Mouse (Mus musculus): ENCODE results near the gene Kat8. TPM values are rescaled to one million over a fixed set of nuclear protein-coding genes. Genes with fewer than 3 reads are reported as not detected.
"Not testable (repeated sequence)": the region's sequence is repeated elsewhere in the genome, so short reads cannot be mapped to it uniquely, and the experiment has no call there.

The Kat8 gene
- polyA plus RNA-seq, 1 experiment from 2014 or later = 47.8 TPM

DNA sequence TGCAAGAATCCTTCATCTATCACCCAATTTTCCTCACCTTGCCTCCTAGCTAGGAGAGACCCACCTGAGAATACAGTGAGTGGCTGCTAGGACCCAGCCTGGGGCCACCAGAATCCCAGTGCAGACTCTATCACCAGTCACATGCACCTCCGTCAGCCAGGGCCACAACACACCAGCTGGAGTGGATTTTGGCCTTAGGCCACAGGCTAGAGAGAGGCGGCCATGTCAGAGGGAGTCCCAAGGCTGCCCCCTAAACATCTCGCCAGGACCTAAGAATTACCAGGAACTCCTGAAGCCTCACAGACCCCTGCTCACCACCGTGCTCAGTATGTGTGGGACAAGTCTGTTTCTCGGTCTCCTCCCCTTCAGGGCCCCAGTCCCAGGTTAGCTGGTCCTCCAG lies 21.8 kb downstream of the Kat8 start:
- H3K36me3 ChIP-seq = no peaks in the 10 kb centered on the region
- H3K27me3 ChIP-seq = peaks cover 17% of the 10 kb centered on the region
- no peak overlapping the region for H3K4me3 ChIP-seq
- peaks cover 22% of the 10 kb centered on the region for H3K4me1 ChIP-seq
- H3K9ac ChIP-seq = no peak overlapping the region
- no peaks in the 10 kb centered on the region for H3K9me3 ChIP-seq
- 83% methylated on average over 5 of the region's 5 CpGs for WGBS
- ATAC-seq (ENCODE audit: low FRiP score, low read depth) = no peak
- H3K27ac ChIP-seq = no peak overlapping the region
- H3K4me2 ChIP-seq (replicated peaks) = no peak overlapping the region

DNA sequence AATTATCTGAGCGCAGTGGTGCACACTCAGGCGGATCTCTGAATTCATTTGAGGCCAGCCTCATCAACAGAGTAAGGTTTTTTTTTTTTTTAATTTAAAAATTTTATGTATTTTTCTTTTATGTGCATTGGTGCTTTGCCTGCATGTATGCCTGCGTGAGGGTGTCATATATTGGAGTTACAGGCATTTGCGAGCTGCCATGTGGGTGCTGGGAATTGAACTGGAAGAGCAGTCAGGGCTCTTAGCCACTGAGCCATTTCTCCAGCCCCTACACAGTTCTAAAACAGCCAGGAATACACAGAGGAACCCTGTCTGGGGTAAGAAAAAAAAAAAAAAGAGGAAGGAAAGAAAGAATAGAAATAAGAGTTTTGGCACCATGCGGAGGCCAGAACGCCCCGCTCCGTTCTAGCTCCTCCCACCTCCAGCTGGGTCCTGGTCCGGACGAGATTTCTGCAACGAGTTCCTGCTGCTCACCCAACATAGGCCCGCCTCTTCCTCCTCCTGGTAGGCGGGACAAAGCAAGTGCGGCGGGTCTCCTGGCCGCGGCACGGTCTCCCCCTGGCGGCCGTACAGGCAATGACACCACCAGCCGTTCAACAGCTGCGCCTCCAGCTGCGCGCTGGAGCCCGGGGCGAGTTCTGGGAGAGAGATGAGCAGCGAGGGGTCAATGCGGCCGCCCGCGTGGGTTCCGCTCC lies 22.9 kb downstream of the Kat8 start:
- H3K4me1 ChIP-seq = peaks cover 16% of the 10 kb centered on the region
- WGBS = 6% methylated on average over 32 of the region's 32 CpGs
- H3K27me3 ChIP-seq = peaks cover 6% of the 10 kb centered on the region
- H3K4me2 ChIP-seq (replicated peaks) = peak overlapping the region; percentile 83
- no peaks in the 10 kb centered on the region for H3K9me3 ChIP-seq
- peak; percentile 95 for ATAC-seq (ENCODE audit: low FRiP score, low read depth)
- peak overlapping the region; percentile 39; the same call in 1 of the 2 replicates for H3K27ac ChIP-seq
- no peaks in the 10 kb centered on the region for H3K36me3 ChIP-seq
- H3K4me3 ChIP-seq = peak overlapping the region; percentile 73
- peak overlapping the region; percentile 88 for H3K9ac ChIP-seq

DNA sequence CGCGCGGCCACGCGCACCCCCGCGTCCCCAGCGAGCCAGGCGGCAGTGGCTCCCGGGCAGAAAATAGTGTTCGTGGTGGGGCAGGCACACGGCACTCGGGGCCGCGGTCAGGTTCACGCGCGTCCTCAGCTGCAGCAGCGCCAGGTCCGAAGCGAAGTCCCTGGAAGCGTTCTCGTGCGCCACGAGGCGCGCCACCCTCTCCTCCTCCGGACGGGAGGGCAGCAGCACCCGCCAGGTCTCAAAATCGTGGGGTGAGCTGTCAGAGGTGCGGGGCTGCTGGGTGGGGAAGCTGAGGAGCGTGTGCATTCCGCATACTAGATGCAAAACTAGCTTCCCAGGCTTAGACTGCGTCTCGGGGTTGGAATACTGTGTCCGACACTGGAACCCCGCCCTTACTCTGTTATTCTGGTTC lies 23.4 kb downstream of the Kat8 start:
- Histone ChIP-seq H3K27me3 (no peaks in the 10 kb centered on the region; the same call in 1 of the 2 replicates), H3K27ac (peak overlapping the region; percentile 39; the same call in 1 of the 2 replicates), H3K4me1 (peaks cover 16% of the 10 kb centered on the region), H3K36me3 (no peaks in the 10 kb centered on the region), H3K4me3 (peak overlapping the region; percentile 73), H3K9me3 (no peaks in the 10 kb centered on the region), H3K4me2 (replicated peaks) (peak overlapping the region; percentile 83), H3K9ac (peak overlapping the region; percentile 88)
- ATAC-seq (ENCODE audit: low FRiP score, low read depth) = peak; percentile 62
- 1% methylated on average over 38 of the region's 38 CpGs for WGBS

DNA sequence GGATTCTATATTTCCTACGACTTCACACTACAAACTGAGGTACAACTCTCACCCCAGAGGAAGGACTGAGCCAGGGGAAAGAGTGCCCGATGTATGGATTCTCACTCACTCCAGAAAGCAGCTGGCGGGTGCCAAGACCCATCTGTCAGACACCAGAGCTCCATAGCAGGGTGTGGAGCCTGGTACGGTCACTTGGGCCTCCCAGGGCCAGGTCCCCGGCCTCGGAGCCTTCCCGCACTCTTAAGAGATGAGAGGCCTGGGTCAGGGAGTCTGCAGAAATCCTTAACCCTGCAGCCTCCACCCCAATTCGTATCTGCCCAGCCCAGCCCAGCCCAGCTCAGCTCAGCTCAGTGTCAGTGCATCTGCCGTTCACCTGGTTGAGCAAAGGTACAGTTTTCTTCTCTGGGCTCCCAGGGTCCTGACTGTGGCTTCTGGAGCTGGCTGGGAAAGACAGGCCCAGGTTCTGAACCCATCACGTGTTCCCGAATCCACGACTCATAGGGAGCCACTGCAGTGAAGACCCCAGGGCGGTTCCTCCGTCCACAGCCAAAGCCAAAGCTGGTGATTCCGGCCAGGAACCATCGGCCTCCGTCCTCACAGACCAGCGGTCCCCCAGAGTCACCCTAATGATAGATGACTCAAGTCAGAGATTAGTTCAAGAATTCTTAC lies 24.0 kb downstream of the Kat8 start:
- H3K4me2 ChIP-seq (replicated peaks) = peak overlapping the region; percentile 83
- peaks cover 16% of the 10 kb centered on the region for H3K4me1 ChIP-seq
- peak overlapping the region; percentile 73 for H3K4me3 ChIP-seq
- peak overlapping the region; percentile 88 for H3K9ac ChIP-seq
- ATAC-seq (ENCODE audit: low FRiP score, low read depth) = no peak
- no peak overlapping the region for H3K27ac ChIP-seq
- 57% methylated on average over 18 of the region's 18 CpGs for WGBS
- H3K36me3 ChIP-seq = no peaks in the 10 kb centered on the region
- H3K27me3 ChIP-seq = no peaks in the 10 kb centered on the region
- no peaks in the 10 kb centered on the region for H3K9me3 ChIP-seq

DNA sequence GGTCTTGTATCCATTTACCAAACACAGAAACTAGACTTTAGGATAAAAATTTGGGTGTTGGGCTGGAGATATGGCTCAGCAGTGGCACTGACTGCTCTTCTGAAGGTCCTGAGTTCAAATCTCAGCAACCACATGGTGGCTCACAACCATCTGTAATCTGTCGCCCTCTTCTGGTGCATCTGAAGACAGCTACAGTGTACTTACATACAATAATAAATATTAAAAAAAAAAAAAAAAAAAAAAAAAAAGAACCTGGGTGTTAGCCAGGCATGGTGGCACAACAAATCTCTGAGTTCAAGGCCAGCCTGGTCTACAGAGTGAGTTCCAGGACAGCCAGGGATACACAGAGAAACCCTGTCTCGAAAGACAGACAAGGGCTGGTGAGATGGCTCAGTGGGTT lies 29.8 kb downstream of the Kat8 start:
- 65% methylated on average over 2 of the region's 2 CpGs for WGBS
- not testable (repeated sequence) for H3K4me3 ChIP-seq; H3K27ac ChIP-seq; H3K4me1 ChIP-seq; H3K4me2 ChIP-seq (replicated peaks); H3K36me3 ChIP-seq; H3K9ac ChIP-seq; ATAC-seq (ENCODE audit: low FRiP score, low read depth); H3K9me3 ChIP-seq
- peaks cover 41% of the 10 kb centered on the region for H3K27me3 ChIP-seq

DNA sequence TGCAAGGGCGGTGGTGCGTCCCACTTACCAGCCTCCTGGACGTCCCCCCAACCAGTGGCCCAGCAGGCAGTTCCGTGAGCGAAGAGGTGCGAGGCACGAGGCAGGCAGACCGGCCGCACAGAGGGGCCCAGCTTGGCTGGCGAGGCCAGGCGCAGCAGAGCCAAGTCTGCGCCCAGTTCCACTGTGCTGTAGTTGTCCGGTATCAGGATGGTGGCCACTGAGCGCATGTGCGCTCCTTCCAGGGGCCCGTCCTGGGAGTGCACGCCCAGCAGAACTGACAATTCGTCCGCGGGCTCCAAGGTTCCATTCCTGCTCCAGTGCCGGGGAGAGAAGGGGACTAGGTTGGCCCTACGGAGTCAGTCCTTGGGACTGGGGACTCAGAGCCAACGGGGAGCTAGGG lies 32.3 kb downstream of the Kat8 start:
- peak overlapping the region; percentile 35 for H3K9ac ChIP-seq
- no peaks in the 10 kb centered on the region for H3K36me3 ChIP-seq
- H3K27me3 ChIP-seq = peaks cover 43% of the 10 kb centered on the region
- H3K27ac ChIP-seq = no peak overlapping the region
- H3K4me1 ChIP-seq = peaks cover 5% of the 10 kb centered on the region; the same call in 1 of the 2 replicates
- H3K4me3 ChIP-seq = peak overlapping the region; percentile 18
- H3K4me2 ChIP-seq (replicated peaks) = peak overlapping the region; percentile 42
- WGBS = 8% methylated on average over 23 of the region's 23 CpGs
- ATAC-seq (ENCODE audit: low FRiP score, low read depth) = no peak
- H3K9me3 ChIP-seq = no peaks in the 10 kb centered on the region

DNA sequence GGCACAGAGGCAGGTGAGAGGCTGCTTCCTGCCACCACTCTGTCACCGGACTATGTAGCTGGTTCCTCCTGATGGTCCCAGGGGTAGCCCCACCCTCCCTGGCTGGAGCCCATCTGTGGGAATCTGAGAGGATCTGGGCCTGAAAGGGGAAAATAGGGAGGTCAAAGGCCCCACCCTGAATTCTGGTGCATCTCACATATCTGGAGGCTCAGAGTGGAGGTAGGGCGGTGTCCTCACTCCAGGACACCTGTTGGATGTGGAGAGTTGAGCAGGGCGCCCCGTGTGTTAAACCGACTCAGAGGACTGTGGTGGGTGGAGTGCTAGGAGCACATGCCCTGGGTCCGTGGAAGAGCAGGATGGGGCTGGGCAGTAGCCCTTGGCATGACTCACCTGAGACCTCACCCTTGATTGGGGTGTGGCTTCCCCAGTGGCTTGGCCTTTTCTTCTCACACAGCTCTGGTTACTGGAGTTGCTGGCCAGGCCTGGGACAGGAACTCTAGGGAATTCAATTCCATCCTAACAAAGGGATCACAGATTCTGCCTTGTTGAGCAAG lies 34.2 kb downstream of the Kat8 start, which contains the start of gene Prss36:
Gene Prss36 (minus strand): TSS at position 256 of the 554 bp plus-strand sequence.
- ATAC-seq (ENCODE audit: low FRiP score, low read depth) = no peak
- peaks cover 5% of the 10 kb centered on the region; the same call in 1 of the 2 replicates for H3K4me1 ChIP-seq
- 84% methylated on average over 6 of the region's 6 CpGs for WGBS
- peaks cover 50% of the 10 kb centered on the region for H3K27me3 ChIP-seq
- H3K9me3 ChIP-seq = no peaks in the 10 kb centered on the region
- H3K27ac ChIP-seq = no peak within 1 kb of the TSS
- no peak within 1 kb of the TSS for H3K4me2 ChIP-seq (replicated peaks)
- no peaks in the 10 kb centered on the region for H3K36me3 ChIP-seq
- H3K9ac ChIP-seq = no peak within 1 kb of the TSS
- no peak within 1 kb of the TSS for H3K4me3 ChIP-seq

DNA sequence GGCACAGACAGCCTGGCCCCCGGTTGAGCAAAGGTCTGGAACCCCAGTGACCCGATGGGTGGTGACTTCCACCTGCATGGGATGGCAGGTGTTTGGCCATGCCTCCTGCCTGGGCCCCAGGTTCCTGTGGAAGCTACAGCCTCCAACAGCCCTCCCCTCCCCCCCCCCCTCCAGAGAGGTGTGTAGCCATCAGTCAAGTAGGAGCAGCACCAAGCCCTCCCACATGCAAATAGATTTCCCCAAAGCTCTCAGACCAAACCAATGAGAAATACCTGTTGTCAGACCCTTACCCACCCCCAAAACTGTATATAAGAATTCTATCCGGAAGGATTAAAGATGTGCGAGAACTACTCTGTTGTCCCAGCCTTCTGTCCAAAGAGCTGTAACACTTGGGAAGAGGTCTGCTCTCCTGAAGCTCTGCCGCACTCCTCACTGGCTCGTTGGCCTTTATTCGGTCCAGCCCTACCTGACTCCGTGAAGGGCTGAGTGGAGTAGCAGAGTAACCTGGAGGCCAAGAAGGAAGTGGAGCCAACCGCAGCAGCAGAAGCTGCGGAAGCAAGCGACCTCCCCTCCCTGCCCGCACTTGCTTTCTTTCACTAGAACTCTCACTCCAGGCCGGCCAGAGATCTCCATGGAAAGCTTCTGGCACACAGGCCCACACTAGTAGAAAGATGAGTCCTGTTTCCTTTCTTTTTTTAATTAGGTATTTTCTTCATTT lies 40.7 kb downstream of the Kat8 start:
- H3K4me2 ChIP-seq (replicated peaks) = no peak overlapping the region
- no peak overlapping the region for H3K27ac ChIP-seq
- no peaks in the 10 kb centered on the region for H3K9me3 ChIP-seq
- no peaks in the 10 kb centered on the region for H3K4me1 ChIP-seq
- no peaks in the 10 kb centered on the region for H3K36me3 ChIP-seq
- no peak overlapping the region for H3K4me3 ChIP-seq
- no peak overlapping the region for H3K9ac ChIP-seq
- H3K27me3 ChIP-seq = peaks cover 16% of the 10 kb centered on the region; the same call in 1 of the 2 replicates
- no peak for ATAC-seq (ENCODE audit: low FRiP score, low read depth)
- 38% methylated on average over 13 of the region's 13 CpGs for WGBS

DNA sequence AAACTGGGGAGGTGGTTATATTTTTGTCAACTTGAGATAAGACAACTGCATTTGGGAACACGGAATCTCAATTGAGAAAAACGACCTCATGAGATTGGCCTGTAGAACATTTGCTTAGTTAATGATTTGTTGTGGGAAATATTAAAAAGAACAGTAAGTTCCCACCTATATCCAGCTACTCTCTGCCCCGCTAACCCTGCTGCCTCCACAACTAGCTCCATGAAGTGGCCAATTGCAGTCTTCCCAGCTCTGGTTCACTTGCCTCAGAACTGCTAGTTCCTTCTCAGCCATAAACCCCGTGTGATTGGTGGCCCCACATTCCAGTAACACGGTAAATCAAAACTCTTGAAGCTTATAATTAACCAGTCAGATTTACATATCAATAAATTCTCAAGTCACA lies 47.0 kb downstream of the Kat8 start:
- no peak overlapping the region for H3K9ac ChIP-seq
- no peaks in the 10 kb centered on the region for H3K9me3 ChIP-seq
- no peak overlapping the region for H3K27ac ChIP-seq
- H3K4me1 ChIP-seq = no peaks in the 10 kb centered on the region
- no peak overlapping the region for H3K4me3 ChIP-seq
- no peak for ATAC-seq (ENCODE audit: low FRiP score, low read depth)
- H3K27me3 ChIP-seq = no peaks in the 10 kb centered on the region
- H3K36me3 ChIP-seq = no peaks in the 10 kb centered on the region
- 59% methylated on average over 5 of the region's 5 CpGs for WGBS
- no peak overlapping the region for H3K4me2 ChIP-seq (replicated peaks)

DNA sequence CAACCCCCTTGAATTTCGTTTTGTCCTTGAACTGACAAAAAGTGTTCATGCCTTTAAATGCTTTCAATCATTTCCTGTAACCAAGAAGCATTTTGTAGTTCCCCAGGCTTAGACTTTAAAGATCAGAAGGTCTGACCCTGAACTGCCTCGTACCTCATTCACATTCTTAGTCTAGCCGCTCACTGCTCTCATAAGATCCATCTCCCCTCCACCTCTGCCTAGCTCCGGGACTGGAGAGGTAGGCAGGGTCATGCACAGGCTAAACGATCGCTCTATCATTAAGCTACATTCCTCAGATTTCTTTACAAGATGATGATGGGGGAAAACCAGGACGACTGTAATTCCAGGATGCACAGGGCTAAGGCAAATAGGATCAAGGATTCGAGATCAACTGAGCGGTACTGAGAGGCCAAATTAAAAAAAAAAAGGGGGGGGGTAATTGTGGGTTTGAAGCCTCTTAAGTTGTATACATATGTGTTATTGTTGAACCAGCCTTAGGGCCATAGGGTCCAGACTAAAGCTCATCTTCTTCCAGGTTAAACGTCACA lies 54.1 kb downstream of the Kat8 start:
- H3K4me3 ChIP-seq = peak overlapping the region; percentile 93
- ATAC-seq (ENCODE audit: low FRiP score, low read depth) = no peak
- H3K9ac ChIP-seq = peak overlapping the region; percentile 97
- peaks cover 24% of the 10 kb centered on the region for H3K4me1 ChIP-seq
- no peaks in the 10 kb centered on the region for H3K9me3 ChIP-seq
- peak overlapping the region; percentile 67 for H3K4me2 ChIP-seq (replicated peaks)
- H3K36me3 ChIP-seq = peaks cover 21% of the 10 kb centered on the region
- H3K27me3 ChIP-seq = no peaks in the 10 kb centered on the region
- 8% methylated on average over 10 of the region's 10 CpGs for WGBS
- peak overlapping the region; percentile 96 for H3K27ac ChIP-seq

DNA sequence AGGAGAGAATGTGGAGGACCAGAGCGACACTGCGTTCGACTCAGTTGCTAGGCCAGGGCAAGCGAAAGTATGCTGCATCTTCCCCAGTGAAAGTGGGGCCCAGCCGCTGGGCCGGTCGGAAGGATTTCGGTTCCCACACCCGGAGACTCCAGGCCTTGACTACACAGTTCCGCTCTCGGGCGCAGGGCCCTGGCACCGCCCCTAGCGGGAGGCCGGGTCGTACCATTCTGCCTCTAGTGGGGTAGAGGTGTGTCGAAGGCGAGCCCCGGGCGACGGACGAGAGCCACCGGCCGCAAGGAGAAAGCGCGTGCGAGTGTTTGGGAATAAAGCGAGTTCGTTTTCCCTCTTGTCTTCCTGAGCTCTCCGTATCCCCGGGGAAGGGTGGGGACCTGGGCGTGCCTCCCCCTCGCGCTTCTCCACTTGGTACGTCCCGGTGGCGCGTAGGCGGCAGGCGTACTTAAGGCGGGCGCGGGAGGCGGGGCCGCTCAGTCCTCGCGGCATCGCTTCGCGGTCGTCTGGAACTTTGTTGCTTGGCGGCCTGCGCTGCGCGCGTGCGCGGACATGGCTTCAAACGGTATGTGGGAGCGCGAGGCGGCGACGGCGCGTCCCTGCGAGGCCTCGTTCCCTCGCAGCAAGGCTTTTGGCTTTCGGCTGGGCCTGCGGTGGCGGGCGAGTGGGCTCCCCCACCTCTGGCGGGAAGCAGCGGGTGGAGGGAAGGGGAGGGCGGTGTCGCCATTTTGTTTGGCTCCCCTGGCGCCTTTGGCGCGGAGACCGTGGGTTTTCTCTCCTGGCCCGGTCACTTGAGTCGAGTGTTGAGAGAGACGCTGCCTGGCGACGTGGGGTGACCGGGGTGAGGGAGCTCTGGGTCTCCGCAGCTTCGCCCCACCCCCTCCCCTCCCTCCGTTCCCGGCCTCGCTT lies 54.9 kb downstream of the Kat8 start, which contains the start of gene Fus:
Gene Fus (plus strand): TSS at position 454 of the 918 bp plus-strand sequence.
- WGBS = under 1% methylated on average over 87 of the region's 92 CpGs
- peaks cover 24% of the 10 kb centered on the region for H3K4me1 ChIP-seq

More for the DNA sequence above, 54.9 kb downstream of the Kat8 start, which contains the start of gene Fus:
- ATAC-seq (ENCODE audit: low FRiP score, low read depth) = peak; percentile 94
- H3K36me3 ChIP-seq = peaks cover 29% of the 10 kb centered on the region
- peak within 1 kb of the TSS; percentile 96 for H3K27ac ChIP-seq
- peak within 1 kb of the TSS; percentile 97 for H3K9ac ChIP-seq
- H3K4me3 ChIP-seq = peak within 1 kb of the TSS; percentile 93
- no peaks in the 10 kb centered on the region for H3K9me3 ChIP-seq
- H3K4me2 ChIP-seq (replicated peaks) = peak within 1 kb of the TSS; percentile 92
- no peaks in the 10 kb centered on the region for H3K27me3 ChIP-seq
